In genomic region chr2:174251963-174252362, GRCm38 (mm10) we compare ENCODE assay signal across 15 mouse cellular contexts.
"Had no signal": no experiment of that assay in that cellular context is flagged by ENCODE, and none has a peak within 500 bp of the region (broad histone marks: within the 10 kb centered on the region; RNA-seq: fewer than 3 reads in every experiment).

No protein-coding gene starts in this region.

- H3K27me3 ChIP-seq: stomach, embryonic 15.5 days had no signal

- H3K4me1 ChIP-seq: liver, embryonic 13.5 days; megakaryocyte, embryonic 14.5 days; stomach, embryonic 15.5 days had no signal

- DNase-seq: kidney, postnatal 25 days; layer of hippocampus, postnatal 36 days; liver, embryonic 13.5 days; lung, adult 2 months; lung, postnatal 36 days; midbrain, embryonic 14.5 days; thymus, adult 2 months; thymus, postnatal 14 days; thymus, postnatal 4 days had no signal

- H3K9ac ChIP-seq: liver, embryonic 13.5 days; stomach, embryonic 15.5 days had no signal

- H3K27ac ChIP-seq: kidney, postnatal 0 days; left cerebral cortex, adult 2 months; liver, embryonic 13.5 days; stomach, embryonic 15.5 days had no signal

- H3K9me3 ChIP-seq: liver, embryonic 13.5 days; stomach, embryonic 15.5 days had no signal

- H3K4me2 ChIP-seq: liver, embryonic 13.5 days; midbrain, embryonic 11.5 days; stomach, embryonic 15.5 days had no signal

- H3K36me3 ChIP-seq: liver, embryonic 13.5 days; stomach, embryonic 15.5 days had no signal

- H3K4me3 ChIP-seq: left cerebral cortex, adult 2 months; liver, embryonic 13.5 days; megakaryocyte, embryonic 14.5 days; stomach, embryonic 15.5 days had no signal

- ATAC-seq: lung, postnatal 0 days had no signal
